Mouse (Mus musculus) heart, postnatal 0 days (tissue): ENCODE measurements around the gene Atg9b.

Source experiments
- CTCF ChIP-seq: IDR thresholded peaks from 2 replicates; pipeline ENCODE4 v1.5.1; 2016; ENCODE audit warnings: antibody characterized with exemption, control low read depth, low read depth
- EP300 ChIP-seq: IDR thresholded peaks from 2 replicates; pipeline ENCODE4 v1.6.1; 2016; ENCODE audit warnings: antibody characterized with exemption, low read depth

GRCm38 (mm10) chr5:24380499-24380898, 11.4 kb downstream of the Atg9b start:
- TF ChIP-seq CTCF (no peak), EP300 (no peak)
